Mouse (Mus musculus): Measurements from ENCODE around the gene 4930404H24Rik.

DNA sequence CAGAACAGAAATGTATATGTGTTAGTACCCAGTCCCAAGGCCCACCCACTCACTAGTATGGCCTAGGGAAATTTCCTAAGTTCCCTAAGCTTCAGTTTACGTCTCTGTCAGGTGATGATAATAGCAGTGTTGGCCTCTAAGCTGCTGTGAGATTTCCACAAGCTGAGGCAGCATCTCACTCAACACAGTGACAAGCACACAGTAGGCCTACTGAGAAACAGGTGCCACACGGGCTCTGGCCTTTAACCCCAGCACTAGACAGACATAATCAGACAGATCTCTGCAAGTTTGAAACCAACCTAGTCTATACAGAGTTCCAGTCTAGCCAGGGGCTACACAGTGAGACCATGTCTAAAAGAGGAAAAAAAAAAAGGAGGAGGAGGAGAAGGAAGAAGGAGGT lies 32.1 kb downstream of the 4930404H24Rik start:
- no peak for TF ChIP-seq CTCF (IDR thresholded peaks at IDR 0.05; ENCODE audit: low read depth)
- TF ChIP-seq EP300 (optimal IDR thresholded peaks at IDR 0.05): no peak
